Mouse (Mus musculus) embryonic facial prominence, embryonic 12.5 days (tissue): ENCODE measurements at regions not wholly inside any gene's neighbourhood (a gene's known extent, or its start where the extent isn't known, plus 50 kb on each side); places are given as distances from the start of the nearest gene placed in this dataset.

Experiments
- ATAC-seq: fragments of 200-750 bp; cut with Nextera tagmentation; 2 replicates; pipeline ENCODE4 v1.8.0; 2017; ENCODE audit not compliant: insufficient number of reproducible peaks, insufficient read depth, low FRiP score, low TSS enrichment
- H3K27ac ChIP-seq: fragments of 300-500 bp; sonication (generic); 2 replicates; pipeline ENCODE4 v1.5.1; 2016; ENCODE audit warnings: mild to moderate bottlenecking
- H3K27me3 ChIP-seq: fragments of 300-500 bp; sonication (generic); 2 replicates; pipeline ENCODE4 v1.6.1; 2016; ENCODE audit warnings: mild to moderate bottlenecking, moderate library complexity
- H3K36me3 ChIP-seq: fragments of 300-500 bp; sonication (generic); 2 replicates; pipeline ENCODE4 v1.6.1; 2016; ENCODE audit warnings: mild to moderate bottlenecking
- H3K4me1 ChIP-seq: fragments of 300-500 bp; sonication (generic); 2 replicates; pipeline ENCODE4 v1.6.1; 2016
- H3K4me2 ChIP-seq: fragments of 300-500 bp; sonication (generic); replicated peaks from 2 replicates; pipeline ENCODE4 v1.6.1; 2016; ENCODE audit warnings: mild to moderate bottlenecking, moderate library complexity
- H3K4me3 ChIP-seq: fragments of 300-500 bp; sonication (generic); 2 replicates; pipeline ENCODE4 v1.5.1; 2016; ENCODE audit warnings: mild to moderate bottlenecking
- H3K9ac ChIP-seq: fragments of 300-500 bp; sonication (generic); 2 replicates; pipeline ENCODE4 v1.6.1; 2016; ENCODE audit warnings: mild to moderate bottlenecking, moderate library complexity
- H3K9me3 ChIP-seq: fragments of 300-500 bp; sonication (generic); 2 replicates; pipeline ENCODE4 v1.6.1; 2016; ENCODE audit warnings: mild to moderate bottlenecking, moderate library complexity
- WGBS: fragments of 180-500 bp; shearing (Covaris S2); methylation state at CpG from one replicate; pipeline ENCODE4 v1.1.7; 2016; 5-methylcytosine and 5-hydroxymethylcytosine counted together

DNA sequence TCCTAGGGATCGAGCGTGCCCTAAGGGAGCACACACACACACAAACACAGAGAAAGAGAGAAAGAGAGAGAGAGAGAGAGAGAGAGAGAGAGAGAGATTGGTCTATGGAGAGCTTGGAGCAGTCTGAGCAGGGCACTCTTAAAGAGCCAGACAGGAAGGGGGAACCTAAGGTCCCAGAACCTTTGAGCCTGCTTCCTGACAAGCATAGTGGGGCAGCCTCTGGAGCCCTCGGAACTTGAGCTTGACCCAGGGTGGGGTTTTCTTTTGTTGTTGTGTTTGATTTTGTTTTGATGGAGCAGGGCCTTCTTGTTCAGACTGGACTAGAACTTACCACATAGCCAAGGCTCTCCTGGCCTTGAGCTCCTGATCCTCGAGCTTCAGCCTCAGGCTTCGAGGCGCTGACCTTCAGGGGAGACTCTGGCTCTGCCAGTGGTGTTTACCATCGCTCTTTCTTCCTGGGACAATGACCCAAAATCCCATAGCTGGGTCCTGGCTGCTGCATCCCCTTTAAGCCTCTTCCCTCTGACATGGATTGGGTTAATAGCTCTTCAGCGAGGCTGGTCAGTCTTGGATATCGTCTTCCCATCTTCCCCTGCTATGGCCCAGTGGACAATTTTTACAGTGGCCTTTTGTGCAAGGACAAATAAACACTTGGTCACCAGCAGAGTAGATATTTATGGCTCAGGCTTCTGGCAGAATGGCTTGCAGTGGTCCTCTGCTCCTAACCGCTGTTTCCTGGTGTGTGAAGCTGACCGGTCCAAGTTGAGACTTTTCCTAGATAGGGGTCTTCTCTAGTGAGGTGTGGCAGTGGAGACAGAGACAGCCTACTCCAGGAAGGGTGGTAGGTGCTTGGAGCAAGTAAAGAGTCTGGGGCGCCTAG, 110.1 kb upstream of the Haao start:
- Histone ChIP-seq H3K27me3 (no peaks in the 10 kb centered on the region), H3K4me3 (no peak overlapping the region)

DNA sequence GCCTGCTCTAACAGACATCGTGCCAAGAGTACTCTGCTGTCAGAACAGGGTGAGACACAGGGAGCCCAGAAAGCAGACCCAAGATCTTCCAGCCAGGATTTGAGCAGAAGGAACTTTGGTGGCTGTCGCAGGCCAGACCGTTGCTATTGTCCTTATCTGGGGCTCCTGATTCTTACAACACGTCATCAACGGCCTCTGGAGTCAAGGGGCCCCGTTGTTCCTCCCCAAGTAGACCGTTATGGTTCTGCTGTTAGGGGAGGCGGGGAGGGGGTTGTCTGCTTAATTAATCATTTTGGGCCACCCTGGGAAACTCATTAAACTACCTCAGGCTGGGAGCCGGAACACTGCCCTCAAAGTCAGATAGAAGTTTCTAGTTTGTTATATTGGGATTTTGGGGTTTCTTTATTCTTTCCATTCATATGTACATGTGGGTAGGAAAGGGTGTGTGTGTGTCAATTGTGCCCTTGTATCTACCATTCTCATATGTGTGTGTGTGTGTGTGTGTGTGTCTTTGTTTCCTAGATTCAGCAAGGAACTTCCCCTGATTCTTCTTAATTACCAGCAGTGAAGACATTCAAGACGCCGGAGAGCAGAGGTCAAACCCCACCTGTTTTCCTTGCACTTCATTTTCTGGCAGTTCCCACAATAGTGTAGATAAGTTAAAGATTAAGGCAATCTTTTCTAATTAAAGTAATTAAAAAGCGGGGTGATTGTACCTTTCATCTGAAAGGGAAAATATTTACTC, 109.2 kb upstream of the Haao start:
- no peak overlapping the region for H3K9ac ChIP-seq
- peak overlapping the region; percentile 95 for H3K27ac ChIP-seq
- H3K4me3 ChIP-seq, result no peak overlapping the region
- peaks cover 72% of the 10 kb centered on the region for H3K4me1 ChIP-seq
- no peaks in the 10 kb centered on the region for H3K36me3 ChIP-seq
- WGBS, result 48% methylated on average over 12 of the region's 12 CpGs
- H3K9me3 ChIP-seq, result no peaks in the 10 kb centered on the region
- H3K27me3 ChIP-seq, result no peaks in the 10 kb centered on the region
- no peak for ATAC-seq
- H3K4me2 ChIP-seq, result no peak overlapping the region

More for the DNA sequence above, 110.1 kb upstream of the Haao start:
- H3K9me3 ChIP-seq, result no peaks in the 10 kb centered on the region
- 0 out of 2 replicates have a peak overlapping the region, but pooled peaks have one; percentile 36 for H3K27ac ChIP-seq
- H3K36me3 ChIP-seq, result no peaks in the 10 kb centered on the region
- 54% methylated on average over 12 of the region's 12 CpGs for WGBS
- H3K4me1 ChIP-seq, result peaks cover 77% of the 10 kb centered on the region
- no peak for ATAC-seq
- no peak overlapping the region for H3K4me2 ChIP-seq
- H3K9ac ChIP-seq, result 0 out of 2 replicates have a peak overlapping the region, but pooled peaks have one; percentile 15

DNA sequence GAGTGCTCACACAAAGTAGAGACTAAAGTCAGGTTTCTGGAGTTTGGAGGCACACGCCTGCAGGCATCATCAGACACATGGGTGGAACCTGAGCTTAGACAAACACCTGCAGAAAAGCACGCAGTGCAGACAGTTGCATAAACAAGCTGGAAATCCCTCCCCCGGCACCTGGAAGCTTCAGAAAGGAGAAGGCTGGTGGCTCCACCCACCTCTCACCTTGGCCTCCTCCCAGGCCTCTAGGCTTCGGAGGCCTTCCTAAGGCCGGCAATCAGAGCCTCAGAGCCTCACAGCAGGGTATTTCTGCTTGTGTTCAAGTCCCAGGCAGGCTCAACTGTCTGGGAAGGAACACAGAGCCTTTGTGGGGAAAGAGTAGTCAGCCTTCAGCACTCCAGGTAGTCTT, 108.2 kb upstream of the Haao start:
- Histone ChIP-seq H3K9ac (peak overlapping the region; percentile 30; the same call in 1 of the 2 replicates), H3K36me3 (no peaks in the 10 kb centered on the region), H3K9me3 (no peaks in the 10 kb centered on the region), H3K27ac (peak overlapping the region; percentile 95), H3K4me1 (peaks cover 71% of the 10 kb centered on the region), H3K4me3 (no peak overlapping the region), H3K4me2 (peak overlapping the region; percentile 7; the same call in 1 of the 2 replicates), H3K27me3 (no peaks in the 10 kb centered on the region)
- WGBS, result 36% methylated on average over 5 of the region's 5 CpGs
- ATAC-seq, result no peak

DNA sequence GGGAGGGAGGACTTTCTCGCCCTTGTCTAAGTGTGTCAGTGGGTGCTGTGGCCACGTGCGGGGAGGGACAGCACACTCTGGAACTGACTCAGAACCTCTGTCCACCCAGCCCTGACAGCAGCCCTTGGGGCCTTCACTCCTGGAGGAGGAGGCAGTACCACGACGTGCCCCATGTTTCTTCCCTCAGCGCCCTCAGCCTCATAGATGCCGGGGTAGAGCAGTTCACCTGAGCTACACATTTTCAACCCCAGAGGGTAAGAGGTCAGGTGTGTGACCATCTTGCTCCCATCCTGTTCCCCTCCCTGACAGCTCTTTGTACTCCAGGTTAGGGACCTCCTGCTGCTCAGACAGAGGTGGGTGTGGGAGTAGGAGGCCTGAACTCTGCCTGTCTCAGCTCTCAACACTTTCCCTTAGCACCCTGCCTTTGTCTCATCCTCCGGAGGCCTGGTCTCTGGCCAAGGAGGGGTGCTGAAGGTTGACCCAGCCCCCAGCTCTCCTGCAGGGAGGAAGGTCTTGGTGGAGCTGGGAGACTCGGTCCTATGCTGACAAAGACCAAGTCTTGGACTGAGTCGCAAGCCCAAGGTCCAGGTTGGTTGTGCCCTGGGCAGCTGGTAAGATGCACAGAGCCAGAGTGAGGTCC, 107.4 kb upstream of the Haao start:
- Histone ChIP-seq H3K4me3 (no peak overlapping the region), H3K27ac (peak overlapping the region; percentile 95), H3K9me3 (no peaks in the 10 kb centered on the region), H3K9ac (peak overlapping the region; percentile 1; the same call in 1 of the 2 replicates), H3K27me3 (no peaks in the 10 kb centered on the region), H3K4me2 (no peak overlapping the region), H3K4me1 (peaks cover 71% of the 10 kb centered on the region), H3K36me3 (no peaks in the 10 kb centered on the region)
- ATAC-seq, result peak; percentile 18; the same call in 1 of the 2 replicates
- 61% methylated on average over 10 of the region's 10 CpGs for WGBS

DNA sequence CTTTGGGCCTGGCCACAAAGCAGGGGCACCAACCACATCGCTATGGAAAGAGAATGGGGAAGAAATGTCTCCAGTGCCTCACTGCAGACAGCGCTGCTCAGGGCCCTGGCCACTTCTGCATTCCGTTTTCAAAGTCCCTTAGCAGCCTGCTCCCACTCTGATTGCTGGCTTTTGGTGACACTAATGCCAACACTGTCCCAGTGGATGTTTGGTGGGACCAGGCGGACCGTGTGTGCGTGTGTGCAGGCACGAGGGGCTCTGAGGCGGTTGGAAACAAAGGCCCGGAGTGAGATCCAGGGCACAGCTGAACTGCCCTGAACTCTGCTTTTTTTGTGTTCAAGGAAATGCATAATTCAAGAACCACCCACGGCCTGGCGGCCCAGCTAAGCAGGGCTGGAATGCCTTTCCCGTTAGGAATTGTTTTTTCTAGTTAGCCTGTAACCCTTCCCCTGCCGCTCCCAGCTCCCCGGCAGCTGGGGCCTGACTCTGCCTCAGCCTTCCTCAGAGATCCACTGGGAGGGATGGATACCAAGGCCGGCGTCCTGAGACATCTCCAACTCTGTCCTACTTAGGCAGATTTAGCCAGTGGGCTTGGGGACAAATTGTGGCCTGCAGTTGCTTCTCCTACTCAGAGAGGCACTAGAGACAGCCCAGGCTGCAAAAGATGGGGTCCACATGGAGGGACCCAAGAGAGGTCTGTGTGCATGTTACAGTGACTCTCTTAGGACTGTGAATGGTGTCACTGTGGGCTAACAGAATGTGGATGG, 106.7 kb upstream of the Haao start:
- Histone ChIP-seq H3K27ac (peak overlapping the region; percentile 95), H3K4me1 (peaks cover 71% of the 10 kb centered on the region), H3K9ac (peak overlapping the region; percentile 24), H3K4me3 (no peak overlapping the region), H3K9me3 (no peaks in the 10 kb centered on the region), H3K4me2 (no peak overlapping the region), H3K36me3 (no peaks in the 10 kb centered on the region), H3K27me3 (no peaks in the 10 kb centered on the region)
- 13% methylated on average over 16 of the region's 16 CpGs for WGBS
- ATAC-seq, result peak; percentile 61

DNA sequence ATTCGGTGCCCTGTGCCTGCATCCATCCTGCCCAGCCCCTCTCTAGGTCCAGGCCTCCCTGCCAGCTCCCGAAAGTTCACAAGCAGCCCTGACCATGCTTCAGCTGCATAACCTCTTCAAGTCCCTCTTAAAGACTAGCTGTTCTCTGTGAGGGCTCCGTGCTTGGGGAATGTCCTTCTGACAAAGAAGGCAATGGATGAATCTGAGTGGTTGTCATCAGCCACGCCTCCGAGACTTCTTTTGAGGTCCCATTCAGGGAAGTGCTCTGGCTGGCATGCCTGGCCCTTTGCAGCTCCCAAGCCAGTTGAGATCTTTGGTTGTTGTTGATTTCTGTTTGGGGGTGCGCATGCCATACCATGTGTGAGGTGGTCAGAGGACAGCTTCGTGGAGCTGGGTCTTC, 105.9 kb upstream of the Haao start:
- H3K9ac ChIP-seq, result no peak overlapping the region

DNA sequence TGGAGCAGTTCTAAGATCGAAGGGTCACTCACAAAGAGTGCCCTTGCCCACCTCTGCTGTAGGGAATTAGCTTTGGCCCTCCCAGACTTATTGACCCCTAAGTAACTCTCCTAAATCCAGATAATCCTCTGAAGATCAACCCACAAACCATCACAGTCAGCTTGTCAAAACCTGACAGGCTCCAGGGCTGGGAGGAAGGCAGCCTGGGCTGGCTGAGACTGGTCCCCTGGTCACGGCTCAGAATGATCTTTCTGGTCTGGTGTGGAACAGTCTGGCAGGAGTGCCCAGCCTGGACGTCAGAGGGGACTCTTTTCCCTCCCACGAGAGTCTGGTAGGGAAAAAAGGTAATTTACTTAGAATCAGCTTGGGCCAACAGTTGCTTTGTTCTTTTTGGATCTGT, 99.0 kb upstream of the Haao start:
- no peak overlapping the region for H3K4me3 ChIP-seq
- ATAC-seq, result peak; percentile 72
- H3K27me3 ChIP-seq, result no peaks in the 10 kb centered on the region
- H3K27ac ChIP-seq, result peak overlapping the region; percentile 52
- no peak overlapping the region for H3K4me2 ChIP-seq
- peaks cover 26% of the 10 kb centered on the region for H3K4me1 ChIP-seq
- no peaks in the 10 kb centered on the region for H3K36me3 ChIP-seq
- H3K9me3 ChIP-seq, result no peaks in the 10 kb centered on the region
- H3K9ac ChIP-seq, result no peak overlapping the region
- WGBS, result 29% methylated on average over 4 of the region's 4 CpGs

More for the DNA sequence above, 105.9 kb upstream of the Haao start:
- no peaks in the 10 kb centered on the region for H3K36me3 ChIP-seq
- H3K27me3 ChIP-seq, result no peaks in the 10 kb centered on the region
- no peaks in the 10 kb centered on the region for H3K9me3 ChIP-seq
- 60% methylated on average over 7 of the region's 7 CpGs for WGBS
- H3K4me1 ChIP-seq, result peaks cover 63% of the 10 kb centered on the region
- ATAC-seq, result no peak
- peak overlapping the region; percentile 95 for H3K27ac ChIP-seq
- H3K4me2 ChIP-seq, result no peak overlapping the region
- no peak overlapping the region for H3K4me3 ChIP-seq

DNA sequence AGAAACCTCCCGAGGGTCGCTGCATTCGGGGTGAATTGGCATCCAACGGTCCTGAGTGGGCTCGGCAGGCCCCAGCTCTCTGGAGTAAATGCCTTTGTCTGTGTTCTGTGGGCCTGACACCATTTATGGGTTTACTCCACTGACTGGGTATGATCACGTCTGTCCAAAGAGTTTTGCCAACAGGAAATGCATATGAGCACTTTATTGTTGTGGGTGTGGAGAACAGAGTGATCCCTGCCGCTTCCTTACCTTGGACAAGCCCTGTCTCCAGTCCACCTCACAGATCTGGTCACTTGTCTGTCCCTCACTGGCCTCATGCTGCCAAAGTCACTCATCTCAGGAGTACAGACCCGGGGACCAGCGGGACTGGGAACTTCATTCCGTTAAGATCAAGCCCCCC, 91.6 kb upstream of the Haao start:
- H3K27me3 ChIP-seq, result no peaks in the 10 kb centered on the region
- no peak overlapping the region for H3K4me3 ChIP-seq
- ATAC-seq, result no peak
- H3K9me3 ChIP-seq, result no peaks in the 10 kb centered on the region
- 76% methylated on average over 10 of the region's 10 CpGs for WGBS
- H3K4me2 ChIP-seq, result no peak overlapping the region
- H3K36me3 ChIP-seq, result no peaks in the 10 kb centered on the region
- H3K27ac ChIP-seq, result peak overlapping the region; percentile 88
- peaks cover 31% of the 10 kb centered on the region for H3K4me1 ChIP-seq
- H3K9ac ChIP-seq, result no peak overlapping the region

DNA sequence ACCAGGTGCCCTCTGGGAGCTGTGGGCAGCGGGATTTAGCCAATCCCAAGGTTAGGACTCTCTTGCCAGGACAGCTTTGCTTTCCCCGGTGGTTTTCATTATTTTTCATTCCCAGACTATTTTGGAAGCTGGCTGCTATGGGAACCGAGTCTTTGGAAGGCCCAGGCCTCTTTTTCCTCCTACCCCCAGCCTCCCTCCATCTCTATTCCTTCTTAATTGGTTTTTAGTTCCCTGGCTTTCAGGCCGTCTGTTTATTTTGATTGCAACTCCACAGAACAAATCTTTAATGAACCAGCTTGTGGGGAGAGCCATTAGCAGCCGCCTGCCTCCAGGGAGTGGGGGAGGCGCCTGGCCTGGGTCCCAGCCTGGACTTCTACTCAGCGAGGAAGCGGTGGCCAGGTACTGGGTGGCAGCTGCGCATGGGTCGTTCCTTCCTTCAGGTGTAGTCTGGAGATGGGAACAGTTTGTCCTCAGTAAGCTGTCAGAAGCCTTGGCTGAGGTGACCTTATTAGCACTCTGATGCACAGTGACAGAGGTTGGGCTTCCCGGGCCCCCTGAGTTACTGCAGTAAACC, 91.0 kb upstream of the Haao start:
- peaks cover 33% of the 10 kb centered on the region for H3K4me1 ChIP-seq
- no peak overlapping the region for H3K9ac ChIP-seq
- H3K4me3 ChIP-seq, result no peak overlapping the region

DNA sequence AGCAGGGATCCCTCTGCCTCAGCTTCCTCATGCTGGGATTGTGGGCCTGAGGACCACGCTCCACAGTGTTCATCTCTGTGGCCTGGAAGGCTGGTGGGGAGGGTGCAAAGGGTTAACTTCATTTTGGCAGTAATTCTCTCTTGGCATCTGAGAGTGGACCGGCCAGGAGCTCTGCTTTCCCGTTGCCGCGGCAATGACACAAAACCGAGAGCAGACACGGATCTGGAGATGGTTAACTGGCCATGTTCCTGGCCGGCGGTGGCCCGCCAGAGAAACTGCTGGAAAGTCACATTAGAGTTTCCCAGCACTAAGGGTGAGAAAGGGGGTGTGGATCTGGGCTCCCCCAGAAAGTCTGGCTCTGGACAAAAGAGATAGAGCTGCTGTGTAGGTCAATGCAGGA, 89.8 kb upstream of the Haao start:
- no peaks in the 10 kb centered on the region for H3K27me3 ChIP-seq
- 17% methylated on average over 10 of the region's 10 CpGs for WGBS
- no peak overlapping the region for H3K4me3 ChIP-seq
- no peak for ATAC-seq
- H3K9ac ChIP-seq, result no peak overlapping the region
- H3K4me1 ChIP-seq, result peaks cover 33% of the 10 kb centered on the region
- no peak overlapping the region for H3K4me2 ChIP-seq
- no peaks in the 10 kb centered on the region for H3K9me3 ChIP-seq
- peak overlapping the region; percentile 88 for H3K27ac ChIP-seq
- H3K36me3 ChIP-seq, result no peaks in the 10 kb centered on the region

More for the DNA sequence above, 91.0 kb upstream of the Haao start:
- Histone ChIP-seq H3K4me2 (no peak overlapping the region), H3K27ac (peak overlapping the region; percentile 88), H3K36me3 (no peaks in the 10 kb centered on the region), H3K27me3 (no peaks in the 10 kb centered on the region), H3K9me3 (no peaks in the 10 kb centered on the region)
- peak; percentile 58; the same call in 1 of the 2 replicates for ATAC-seq
- WGBS, result 36% methylated on average over 11 of the region's 11 CpGs

DNA sequence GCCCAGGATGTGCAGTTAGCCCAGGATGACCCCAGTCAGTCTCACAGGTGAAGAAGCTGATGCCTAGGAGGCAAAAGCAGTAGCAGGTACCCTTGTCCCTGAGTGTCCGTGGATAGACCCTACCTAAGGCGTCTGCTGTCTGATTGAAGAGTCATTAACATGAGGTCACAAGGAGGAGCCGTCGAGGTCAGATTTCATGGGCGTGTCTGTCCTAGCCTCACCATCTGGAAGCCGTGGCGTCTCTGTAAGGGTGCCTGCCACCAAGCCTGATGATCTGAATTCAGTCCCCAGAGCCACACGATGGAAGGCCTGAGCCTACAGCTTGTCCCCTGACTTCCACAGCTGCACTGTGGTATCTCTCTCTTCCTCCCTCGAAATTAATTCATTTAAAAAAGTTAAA, 88.9 kb upstream of the Haao start:
- no peak overlapping the region for H3K9ac ChIP-seq
- H3K27ac ChIP-seq, result peak overlapping the region; percentile 88
- WGBS, result 59% methylated on average over 9 of the region's 9 CpGs
- no peaks in the 10 kb centered on the region for H3K36me3 ChIP-seq
- no peaks in the 10 kb centered on the region for H3K27me3 ChIP-seq
- H3K4me1 ChIP-seq, result peaks cover 33% of the 10 kb centered on the region
- no peak for ATAC-seq
- H3K4me2 ChIP-seq, result no peak overlapping the region
- H3K9me3 ChIP-seq, result no peaks in the 10 kb centered on the region
- no peak overlapping the region for H3K4me3 ChIP-seq
